ENCODE assay signal across 23 mouse cellular contexts in the genomic region with DNA sequence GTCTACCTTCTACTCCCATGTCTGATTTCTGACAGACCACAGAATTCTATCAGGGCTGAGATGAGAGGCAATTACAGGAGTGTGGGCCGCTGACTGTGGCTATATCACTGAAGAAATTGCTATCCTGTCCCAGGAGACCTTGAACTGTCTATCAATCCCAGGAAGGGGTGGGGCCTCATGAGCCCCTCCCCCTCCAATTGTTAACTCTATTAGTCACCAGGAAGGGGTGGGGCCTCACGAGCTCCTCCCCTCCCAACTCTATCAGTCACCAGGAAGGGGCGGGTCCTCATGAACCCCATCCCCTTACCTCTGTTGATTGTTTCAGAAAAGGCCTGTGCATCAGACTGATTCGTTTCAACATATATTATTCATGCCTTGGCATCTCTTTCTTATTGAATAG. TPM values are rescaled to one million over a fixed set of nuclear protein-coding genes. Genes with fewer than 3 reads are reported as not detected.
DNase-seq lines count a peak whose midpoint lies in the region; ATAC-seq lines count a peak whose summit lies in the region.
"Had no signal": no experiment of that assay in that cellular context is flagged by ENCODE, and none has a peak within 500 bp of the region (broad histone marks: within the 10 kb centered on the region; RNA-seq: fewer than 3 reads in every experiment).

No protein-coding gene starts in this region.

- peak; percentile 30 for DNase-seq in liver
- no peak for DNase-seq in liver, embryonic 11.5 days (ENCODE audit: low spot score)
- DNase-seq in CD4-positive, CD25-positive, alpha-beta regulatory T cell, adult 2 months (ENCODE audit: low read depth, low spot score) = peak; percentile 68
- DNase-seq in T-cell, adult 2 months (ENCODE audit: low spot score) = peak; percentile 39
- DNase-seq in right cerebral cortex, postnatal 36 days (ENCODE audit: low spot score in 2 of 2) = no peak
- DNase-seq: cerebellum, adult 8-10 months; gastrocnemius, postnatal 10 days; heart, postnatal 14 days; kidney, adult 8-10 months; kidney, postnatal 4 days; layer of hippocampus, postnatal 36 days; left cerebral cortex, postnatal 4 days; right cerebral cortex, postnatal 4 days; thymus, adult 18-20 months had no signal

- no peak overlapping the region for H3K9ac ChIP-seq in liver, embryonic 11.5 days (ENCODE audit: low read depth, low read length)
- H3K9ac ChIP-seq in forebrain, embryonic 12.5 days = no peak overlapping the region
- H3K9ac ChIP-seq: liver, embryonic 14.5 days; neural tube, embryonic 12.5 days had no signal

- peaks cover 4% of the 10 kb centered on the region; the same call in 1 of the 2 replicates for H3K4me1 ChIP-seq in liver, embryonic 11.5 days (replicated peaks; ENCODE audit: control insufficient read depth, insufficient read depth, low read length)
- H3K4me1 ChIP-seq in forebrain, embryonic 12.5 days = no peaks in the 10 kb centered on the region
- H3K4me1 ChIP-seq: neural tube, embryonic 12.5 days had no signal

- no peak overlapping the region for H3K4me3 ChIP-seq in liver, embryonic 11.5 days (ENCODE audit: low read depth, low read length)
- H3K4me3 ChIP-seq in forebrain, embryonic 12.5 days (replicated peaks) = no peak overlapping the region
- H3K4me3 ChIP-seq: erythroblast, embryonic 14.5 days; neural tube, embryonic 12.5 days had no signal

- 69% methylated on average over 4 of the region's 4 CpGs for WGBS in liver, embryonic 11.5 days
- WGBS in forebrain, embryonic 12.5 days = 80% methylated on average over 4 of the region's 4 CpGs

- H3K27ac ChIP-seq in liver, embryonic 11.5 days (ENCODE audit: low read depth, low read length) = no peak overlapping the region
- H3K27ac ChIP-seq in forebrain, embryonic 12.5 days = no peak overlapping the region
- H3K27ac ChIP-seq: liver, embryonic 14.5 days; macrophage; neural tube, embryonic 12.5 days had no signal

- H3K36me3 ChIP-seq in liver, embryonic 11.5 days (ENCODE audit: control insufficient read depth, insufficient read depth, low read length) = no peaks in the 10 kb centered on the region
- no peaks in the 10 kb centered on the region for H3K36me3 ChIP-seq in forebrain, embryonic 12.5 days (replicated peaks)
- H3K36me3 ChIP-seq: neural tube, embryonic 12.5 days had no signal

- H3K27me3 ChIP-seq in liver, embryonic 11.5 days (replicated peaks; ENCODE audit: control insufficient read depth, insufficient read depth, low read length) = no peaks in the 10 kb centered on the region
- H3K27me3 ChIP-seq in forebrain, embryonic 12.5 days = no peaks in the 10 kb centered on the region
- H3K27me3 ChIP-seq: neural tube, embryonic 12.5 days had no signal

- H3K9me3 ChIP-seq in liver, embryonic 11.5 days (ENCODE audit: control insufficient read depth, low read length) = no peaks in the 10 kb centered on the region
- no peaks in the 10 kb centered on the region for H3K9me3 ChIP-seq in forebrain, embryonic 12.5 days
- H3K9me3 ChIP-seq: neural tube, embryonic 12.5 days had no signal

- H3K4me2 ChIP-seq in liver, embryonic 11.5 days = no peak overlapping the region
- H3K4me2 ChIP-seq in forebrain, embryonic 12.5 days = no peak overlapping the region
- H3K4me2 ChIP-seq: neural tube, embryonic 12.5 days had no signal

- no peak for ATAC-seq in liver, embryonic 11.5 days (replicated peaks; ENCODE audit: low FRiP score)
- ATAC-seq in megakaryocyte progenitor cell, adult 5-6 weeks (replicated peaks; ENCODE audit: poor library complexity) = peak; percentile 40
- ATAC-seq in inflammation-experienced regulatory T-cells, adult 6 months = no peak
- no peak for ATAC-seq in forebrain, embryonic 12.5 days (ENCODE audit: low FRiP score)
- ATAC-seq: hindbrain, embryonic 16.5 days; midbrain, embryonic 16.5 days had no signal

RNA-seq across cellular contexts. Expression of a gene that starts 26.2 kb away (rescaled TPM):
- 9.6 and 10.9 TPM in 2 replicates for polyA plus RNA-seq in liver, embryonic 11.5 days (2014; fragmentation: Nextera tagmentation; extraction: Ambion mirVana)
- 4.7 and 5.5 TPM in 2 replicates for total RNA-seq in megakaryocyte progenitor cell, adult 5-6 weeks (2015)
- total RNA-seq in megakaryocyte progenitor cell, adult 5-6 weeks (2017) = 10.7 and 14.8 TPM in 2 replicates
- under 1 TPM in 1 of 3 experiments, not detected in 2; 0.91 TPM for polyA plus RNA-seq in inflammation-experienced regulatory T-cells, adult 6 months (2017; shearing (Covaris generic))
- polyA plus RNA-seq in forebrain, embryonic 12.5 days (2016; fragmentation: Nextera tagmentation; extraction: Ambion mirVana) = 2.2 and 2.9 TPM in 2 replicates

RNA-seq across cellular contexts. Expression of a gene that starts 53.3 kb away (rescaled TPM):
- 18.7 and 20.6 TPM in 2 replicates for polyA plus RNA-seq in liver, embryonic 11.5 days (2014; fragmentation: Nextera tagmentation; extraction: Ambion mirVana)
- 79.5 and 87.2 TPM in 2 replicates for total RNA-seq in megakaryocyte progenitor cell, adult 5-6 weeks (2015)
- 286 and 303 TPM in 2 replicates for total RNA-seq in megakaryocyte progenitor cell, adult 5-6 weeks (2017)
- 10 to 100 TPM; 66.1 to 89.2 (median 85.7) TPM for polyA plus RNA-seq in inflammation-experienced regulatory T-cells, adult 6 months (2017; shearing (Covaris generic))
- polyA plus RNA-seq in forebrain, embryonic 12.5 days (2016; fragmentation: Nextera tagmentation; extraction: Ambion mirVana) = 1.2 and 1.4 TPM in 2 replicates

Comparison
In these comparisons a context has a peak if more than half of its experiments do, and no peak if none do; other contexts are left out.
1. DNase-seq: peak in liver (single experiment), CD4-positive, CD25-positive, alpha-beta regulatory T cell, adult 2 months (single experiment) and T-cell, adult 2 months (single experiment); none in liver, embryonic 11.5 days (single experiment) and right cerebral cortex, postnatal 36 days (0 of 2).